Mouse (Mus musculus) bone marrow, adult 2 months (tissue): ENCODE measurements around the gene Pdzd7.

Experiments
- CTCF ChIP-seq: fragments of 200-500 bp; IDR thresholded peaks from 2 replicates; pipeline ENCODE4 v1.5.1; 2011; ENCODE audit warnings: low read length, control low read depth; ENCODE audit not compliant: control insufficient read depth, insufficient read depth
- POLR2A ChIP-seq: fragments of 200-500 bp; IDR thresholded peaks from 2 replicates; pipeline ENCODE4 v1.6.1; 2011; ENCODE audit warnings: low read depth, mild to moderate bottlenecking, control low read depth, low read length, borderline replicate concordance; ENCODE audit not compliant: control insufficient read depth

- TF ChIP-seq CTCF = no peak
- TF ChIP-seq POLR2A = no peak
These were observed 21.7 kb upstream of the Pdzd7 start for GRCm38 (mm10) chr19:45067170-45067569.
